Mouse (Mus musculus): ENCODE results near the gene Thrb.

DNA sequence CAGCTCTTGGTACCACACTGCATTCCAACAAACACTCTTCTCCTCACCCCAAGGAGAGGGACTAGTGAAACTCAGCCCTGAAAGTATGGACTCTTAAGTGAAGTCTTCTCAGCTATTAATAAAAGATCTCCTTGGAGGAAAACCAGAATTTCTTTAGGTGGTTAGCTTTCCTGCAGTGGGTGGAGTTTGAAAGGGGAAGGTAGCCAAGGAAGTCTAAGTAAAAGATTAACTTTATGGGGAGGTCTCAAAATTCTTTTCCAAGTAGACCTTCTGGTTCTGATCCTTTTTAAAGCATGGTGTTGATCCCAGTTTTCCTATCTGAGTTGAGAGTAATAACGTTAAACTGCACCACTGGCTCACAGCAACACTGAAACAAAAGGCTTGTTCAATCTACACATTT is 31.2 kb downstream of the Thrb start:
- no peak for TF ChIP-seq CTCF (conservative IDR thresholded peaks at IDR 0.05; ENCODE audit: insufficient read depth, insufficient read length, low read depth, low read length)
- no peak for TF ChIP-seq POLR2A (IDR thresholded peaks at IDR 0.05; ENCODE audit: low read depth, low read length)
